Mouse (Mus musculus) CH12.LX (cell line): Measurements from ENCODE around the gene Prpf40b.

Experiments
- BHLHE40 ChIP-seq: IDR thresholded peaks from 2 replicates; pipeline ENCODE4 v1.6.1; 2011; ENCODE audit warnings: mild to moderate bottlenecking, low read depth, low read length, improper control_type of control experiment
- CTCF ChIP-seq, 2 experiments: IDR thresholded peaks in 1 of 2; conservative IDR thresholded peaks in 1 of 2; 2 replicates each; pipeline ENCODE4 v1.5.1; 2011 to 2012; ENCODE audit warnings: low read depth in 2 of 2, low read length in 2 of 2, improper control_type of control experiment in 1 of 2, inconsistent platforms in 1 of 2, mild to moderate bottlenecking in 1 of 2, moderate library complexity in 1 of 2
- GABPA ChIP-seq: IDR thresholded peaks from 2 replicates; pipeline ENCODE4 v1.6.1; 2012; ENCODE audit warnings: low read depth, low read length, improper control_type of control experiment, inconsistent platforms; ENCODE audit not compliant: insufficient replicate concordance
- NRF1 ChIP-seq: IDR thresholded peaks from 2 replicates; pipeline ENCODE4 v1.6.1; 2014; ENCODE audit warnings: low read depth, mild to moderate bottlenecking, inconsistent platforms, low read length, improper control_type of control experiment, moderate library complexity
- POLR2A ChIP-seq: IDR thresholded peaks from 2 replicates; pipeline ENCODE4 v1.6.1; 2011; ENCODE audit warnings: low read depth, mild to moderate bottlenecking, improper control_type of control experiment, low read length
- POLR2AphosphoS2 ChIP-seq: IDR thresholded peaks from 2 replicates; pipeline ENCODE4 v1.6.1; 2011; ENCODE audit warnings: low read depth, low read length, improper control_type of control experiment
- USF1 ChIP-seq: IDR thresholded peaks from 2 replicates; pipeline ENCODE4 v1.6.1; 2014; ENCODE audit warnings: low read depth, mild to moderate bottlenecking, inconsistent platforms, low read length, improper control_type of control experiment
- ZC3H11A ChIP-seq: IDR thresholded peaks from 2 replicates; pipeline ENCODE4 v1.6.1; 2012; ENCODE audit warnings: low read depth, mild to moderate bottlenecking, inconsistent platforms, low read length, improper control_type of control experiment
- ZKSCAN1 ChIP-seq: IDR thresholded peaks from 2 replicates; pipeline ENCODE4 v1.6.1; 2012; ENCODE audit warnings: low read depth, inconsistent platforms, low read length, improper control_type of control experiment, borderline replicate concordance

DNA sequence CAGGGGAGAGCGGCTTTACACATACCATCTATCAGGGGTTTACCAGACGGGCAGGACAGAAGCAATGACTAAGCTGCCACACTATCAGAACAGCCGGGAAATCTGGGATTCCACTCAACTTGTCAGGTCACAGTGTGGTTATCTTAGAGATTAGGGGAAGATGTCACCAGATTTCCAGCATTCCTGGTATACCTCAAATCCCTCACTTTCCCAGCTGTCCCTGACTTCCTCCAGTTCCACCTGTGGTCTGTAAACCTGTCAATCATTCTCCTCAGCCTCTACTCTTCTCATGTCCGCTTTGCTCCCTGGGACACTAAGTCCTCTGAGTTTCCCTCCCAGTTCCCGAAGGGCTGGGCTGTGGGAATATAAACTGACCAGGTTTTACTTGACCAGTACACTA lies 57.4 kb downstream of the Prpf40b start:
- TF ChIP-seq ZKSCAN1 (no peak), NRF1 (no peak), USF1 (no peak), CTCF (conservative IDR thresholded peaks at IDR 0.05 in 1 of 2, IDR thresholded peaks at IDR 0.05 in 1 of 2; ENCODE audit: low read depth in 2 of 2, low read length in 2 of 2) (no peak), POLR2A (no peak), GABPA (no peak), BHLHE40 (no peak), POLR2AphosphoS2 (no peak), ZC3H11A (no peak)
